Mouse (Mus musculus): ENCODE measurements around the gene Sema7a.

GRCm38 (mm10) chr9:57949102-57949704 is 9.3 kb downstream of the Sema7a start:
- no peak for TF ChIP-seq POLR2A (IDR thresholded peaks at IDR 0.05; ENCODE audit: extremely low read depth, insufficient read depth, low read length)
- TF ChIP-seq CTCF (IDR thresholded peaks at IDR 0.05; ENCODE audit: low read depth, low read length) = no peak

Data from liver, adult 2 months (tissue).